Mouse (Mus musculus) adrenal gland, adult 18-20 months (tissue): Measurements from ENCODE around the gene Tmem168. TPM values are rescaled to one million over a fixed set of nuclear protein-coding genes. Genes with fewer than 3 reads are reported as not detected.

Experiments
- DNase-seq, 2 experiments: peaks; one replicate each; pipeline ENCODE4 v3.0.0; 2021 to 2022; ENCODE audit warnings: low spot score in 2 of 2
- long read RNA-seq, 2 experiments: library from polyadenylated mRNA; stranded (forward); transcript quantifications; one replicate each; pipeline ENCODE4 v2.0.0; 2021
- total RNA-seq, 2 experiments: library from RNA; stranded (reverse); gene quantifications; 1 replicate in 1 of 2; 2 replicates in 1 of 2; pipeline ENCODE4 v1.2.3; 2021

Gene Tmem168
- 10 to 100 TPM; 22.1 to 27.5 TPM for total RNA-seq
- long read RNA-seq, experiment 1, full-length matches to known transcripts, result 19 of 22 reads
- long read RNA-seq, experiment 1, partial matches to known transcripts, result 1 of 22 reads
- long read RNA-seq, experiment 1, other reads (novel, unspliced or antisense), result 2 of 22 reads
- long read RNA-seq, experiment 2, full-length matches to known transcripts, result 51 of 56 reads
- long read RNA-seq, experiment 2, partial matches to known transcripts, result 3 of 56 reads
- long read RNA-seq, experiment 2, other reads (novel, unspliced or antisense), result 2 of 56 reads

DNA sequence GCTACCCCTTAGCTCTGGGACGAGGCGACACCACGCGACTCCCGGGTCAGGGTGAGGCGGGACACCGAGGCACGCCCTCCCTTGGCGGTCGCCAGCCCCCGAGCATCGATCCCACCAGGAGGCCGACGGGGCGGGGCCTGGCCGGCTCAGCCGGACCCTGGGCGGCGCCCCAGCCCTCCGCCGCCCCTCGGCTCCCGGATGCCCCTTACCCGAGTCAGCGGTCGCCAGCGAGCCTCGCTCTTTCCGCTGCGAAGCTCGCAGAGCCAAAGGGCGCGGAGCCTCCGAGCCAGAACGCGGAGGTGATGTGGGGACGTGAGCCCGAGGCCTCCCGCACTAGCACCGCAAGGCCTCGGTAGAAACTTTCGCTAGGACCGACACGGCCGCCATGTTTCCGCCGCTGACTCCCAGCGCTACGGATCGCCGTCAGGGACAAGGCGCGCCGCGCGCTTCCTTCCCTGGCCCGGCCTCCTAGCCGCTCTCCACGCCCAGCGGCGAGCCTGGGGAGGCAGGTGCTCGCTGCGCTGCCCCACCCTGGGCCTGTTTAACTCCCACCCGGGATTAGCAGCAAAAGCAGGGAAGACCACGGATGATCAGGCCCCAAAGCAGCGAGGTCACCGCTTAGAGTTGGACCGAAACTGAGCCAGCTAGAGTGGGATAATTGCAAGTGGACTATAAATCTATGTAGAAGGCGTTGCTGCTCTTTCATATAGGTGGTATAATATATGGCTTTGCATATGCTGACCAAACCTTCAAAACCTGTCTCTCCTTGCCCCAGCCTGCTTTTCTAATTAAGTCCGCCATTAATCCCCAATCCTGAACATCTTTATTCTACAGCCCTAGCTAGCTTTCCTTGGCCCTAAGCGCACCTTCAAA lies at the start of gene Tmem168:
Tmem168 (minus strand) TSS at position 480 of the 873 bp plus-strand sequence.
- peak; percentile 98 for DNase-seq

GRCm38 (mm10) chr6:13654081-13654480 lies 46.2 kb upstream of the Tmem168 start:
- DNase-seq, result no peak

DNA sequence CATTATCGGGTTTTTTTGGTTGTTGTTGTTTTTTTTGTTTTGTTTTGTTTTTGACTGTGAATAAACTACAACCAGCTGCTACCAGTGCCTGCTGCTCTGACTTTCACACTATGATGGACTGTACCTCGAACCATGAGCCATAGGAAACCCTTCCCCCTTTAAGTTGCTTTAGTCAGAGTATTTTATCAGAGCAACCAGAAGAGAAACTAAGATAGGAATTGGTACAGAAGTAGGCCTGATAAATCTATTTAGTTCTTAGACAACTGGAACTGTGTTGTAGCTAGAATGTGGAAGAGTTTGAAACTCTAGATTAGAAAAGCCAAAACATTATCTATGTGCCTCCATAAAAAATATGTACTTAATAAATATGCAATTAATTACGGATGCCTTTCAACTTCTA lies 44.4 kb upstream of the Tmem168 start:
- DNase-seq, result no peak

DNA sequence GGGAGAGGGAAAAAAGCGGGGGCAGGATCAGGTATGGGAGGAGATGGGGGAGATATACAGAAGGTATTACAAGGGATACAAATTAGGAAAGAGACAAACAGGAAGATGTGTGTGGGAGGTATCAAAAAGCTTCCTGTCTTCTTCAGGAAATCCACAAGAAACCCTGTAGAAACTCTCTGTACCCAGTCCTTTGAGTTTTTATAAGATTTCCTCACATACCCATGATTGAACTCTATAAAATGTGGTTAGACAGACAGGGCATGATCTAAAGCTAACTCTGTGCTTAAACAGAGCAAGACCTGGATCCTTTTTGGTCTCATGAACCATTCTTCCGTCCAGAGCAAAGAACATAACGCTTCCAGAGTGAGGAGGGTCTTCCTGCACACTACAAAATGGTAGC lies 43.0 kb upstream of the Tmem168 start:
- no peak for DNase-seq

DNA sequence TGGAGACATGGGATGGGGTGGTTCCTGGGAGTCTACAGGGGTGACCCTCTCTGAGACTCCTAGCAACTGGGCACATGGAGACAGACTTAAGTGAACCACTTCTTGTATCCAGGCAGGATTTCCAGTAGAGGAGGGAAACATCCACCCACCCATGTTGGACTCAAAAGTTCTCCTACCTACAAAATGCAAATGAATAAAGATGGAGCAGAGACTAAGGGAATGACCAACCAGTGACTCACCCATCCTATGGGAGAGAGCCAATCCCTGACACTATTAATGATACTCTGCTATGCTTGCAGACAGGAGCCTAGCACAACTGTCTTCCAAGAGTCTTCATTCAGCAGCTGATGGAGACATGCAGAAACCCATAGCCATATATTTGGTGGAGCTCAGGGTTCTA lies 40.4 kb upstream of the Tmem168 start:
- DNase-seq, result no peak

DNA sequence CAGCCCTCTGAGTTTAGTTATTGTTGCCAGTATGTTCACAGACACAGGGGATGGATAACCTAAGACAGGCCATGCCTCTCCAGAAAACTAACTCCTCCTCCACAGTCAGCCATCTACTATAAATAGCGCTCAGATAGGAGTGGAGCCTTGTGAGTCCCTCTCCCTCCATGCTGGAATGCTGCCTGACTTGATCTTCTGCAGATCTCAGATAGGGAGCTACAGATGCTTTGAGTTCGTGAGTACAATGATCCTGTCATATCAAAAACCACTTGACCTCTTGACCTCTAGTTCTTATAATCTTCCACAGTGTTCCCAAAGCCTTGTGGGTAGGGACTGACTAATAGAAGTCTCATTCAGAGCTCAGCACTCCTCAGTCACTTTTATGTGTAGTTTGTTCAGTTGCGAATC lies 28.7 kb upstream of the Tmem168 start:
- DNase-seq, result no peak

GRCm38 (mm10) chr6:13632571-13632970 lies 24.7 kb upstream of the Tmem168 start:
- DNase-seq, result no peak

DNA sequence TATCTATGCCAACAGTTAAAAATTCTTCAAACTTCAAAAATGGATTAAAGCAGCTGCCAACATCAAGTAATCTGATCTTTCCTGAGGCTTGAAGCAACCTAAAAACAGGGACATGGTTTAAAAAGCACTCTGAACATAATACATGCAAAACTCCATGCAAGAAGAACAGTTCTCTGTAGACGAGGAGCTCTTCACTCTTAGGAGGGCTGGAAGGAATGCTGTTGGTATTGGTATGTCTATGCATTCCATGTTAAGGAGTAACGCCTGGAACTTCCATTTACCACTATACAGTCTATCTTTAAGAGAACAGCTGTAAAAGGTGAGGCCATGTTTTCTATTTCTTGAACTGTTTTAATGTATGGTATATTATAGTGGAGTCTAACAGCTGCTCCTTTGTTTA lies 22.7 kb upstream of the Tmem168 start:
- no peak for DNase-seq

DNA sequence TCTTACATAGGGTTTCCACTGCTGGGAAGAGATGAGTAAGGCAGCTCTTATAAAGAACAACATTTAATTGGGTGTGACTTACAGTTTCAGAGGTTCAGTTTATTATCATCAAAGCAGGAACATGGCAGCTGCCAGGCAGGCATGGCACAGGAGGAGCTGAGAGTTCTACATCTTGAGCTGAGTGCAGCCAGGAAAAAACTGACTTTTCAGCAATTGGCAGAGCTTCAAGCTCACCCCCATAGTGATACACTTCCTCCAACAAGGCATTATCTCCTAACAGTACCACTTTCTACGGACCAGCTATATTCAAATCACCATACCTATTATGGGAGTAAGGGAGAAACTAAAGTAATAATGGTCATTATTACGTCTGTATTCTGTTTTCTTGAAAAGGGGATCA lies 11.7 kb upstream of the Tmem168 start:
- no peak for DNase-seq

- DNase-seq, result no peak
Measured at GRCm38 (mm10) chr6:13617110-13617509, 9.2 kb upstream of the Tmem168 start.

DNA sequence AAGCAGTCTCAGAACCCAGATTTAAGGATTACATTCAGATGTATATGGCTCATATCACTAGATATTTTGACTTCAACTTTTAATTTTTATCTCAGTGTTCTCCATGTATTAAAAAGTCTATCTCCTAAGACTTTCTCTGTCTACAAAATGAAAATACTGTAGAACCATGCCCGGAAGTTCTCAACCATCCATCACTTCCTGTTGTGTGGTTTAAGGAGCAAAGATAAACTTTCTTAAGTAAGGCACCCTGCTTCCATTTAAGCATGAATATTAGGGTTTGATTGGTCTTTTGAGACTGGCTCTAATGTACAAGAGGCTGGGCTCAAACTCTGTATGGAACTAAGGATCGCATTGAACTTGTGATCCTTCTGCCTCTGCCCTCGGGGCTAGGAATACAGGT lies 6.7 kb upstream of the Tmem168 start:
- DNase-seq, result no peak

- no peak for DNase-seq
Measured at GRCm38 (mm10) chr6:13613671-13614070, 5.8 kb upstream of the Tmem168 start.

GRCm38 (mm10) chr6:13610869-13611268 lies 3.0 kb upstream of the Tmem168 start:
- no peak for DNase-seq

- no peak for DNase-seq
Measured at GRCm38 (mm10) chr6:13609353-13610140, 1.6 kb upstream of the Tmem168 start.

- no peak for DNase-seq
Measured at GRCm38 (mm10) chr6:13606921-13607620, 829 bp downstream of the Tmem168 start.

DNA sequence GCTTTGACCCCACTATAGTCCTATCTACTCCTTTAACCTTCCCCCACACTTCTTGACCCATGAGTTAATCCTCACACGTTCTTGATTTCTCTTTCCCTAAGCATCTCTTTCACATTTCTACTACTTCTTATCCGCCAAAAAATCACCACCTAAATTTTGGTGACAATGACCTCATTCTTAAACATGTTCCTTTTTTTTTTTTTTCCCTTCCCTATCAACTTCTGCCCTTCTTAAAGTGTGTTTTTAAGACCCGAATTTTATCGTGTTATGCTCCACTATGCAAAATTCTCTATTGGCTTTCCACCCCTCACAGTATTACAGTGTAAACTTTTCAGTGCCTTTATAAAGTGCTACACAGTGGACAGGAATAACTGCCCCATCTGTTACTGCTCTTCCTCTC lies 1.5 kb downstream of the Tmem168 start:
- no peak for DNase-seq

DNA sequence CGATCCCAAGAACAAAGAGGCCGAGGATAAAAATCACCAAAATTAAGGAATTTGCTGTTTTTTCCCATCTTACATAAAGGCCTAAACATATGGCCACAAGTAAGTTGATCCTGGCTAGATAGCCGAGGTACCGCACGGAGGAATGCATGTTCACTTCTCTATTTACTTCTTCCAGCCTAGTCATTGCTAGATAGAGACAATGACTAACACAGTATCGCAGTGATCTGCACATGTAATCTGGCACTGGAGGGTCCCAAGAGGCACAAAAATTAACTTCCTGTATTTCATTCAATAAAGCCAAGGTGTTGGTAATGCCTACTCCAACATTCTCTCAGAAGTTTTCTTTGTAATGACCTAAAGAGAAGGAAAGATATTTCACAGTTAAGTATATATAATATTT lies 4.8 kb downstream of the Tmem168 start:
- no peak for DNase-seq

DNA sequence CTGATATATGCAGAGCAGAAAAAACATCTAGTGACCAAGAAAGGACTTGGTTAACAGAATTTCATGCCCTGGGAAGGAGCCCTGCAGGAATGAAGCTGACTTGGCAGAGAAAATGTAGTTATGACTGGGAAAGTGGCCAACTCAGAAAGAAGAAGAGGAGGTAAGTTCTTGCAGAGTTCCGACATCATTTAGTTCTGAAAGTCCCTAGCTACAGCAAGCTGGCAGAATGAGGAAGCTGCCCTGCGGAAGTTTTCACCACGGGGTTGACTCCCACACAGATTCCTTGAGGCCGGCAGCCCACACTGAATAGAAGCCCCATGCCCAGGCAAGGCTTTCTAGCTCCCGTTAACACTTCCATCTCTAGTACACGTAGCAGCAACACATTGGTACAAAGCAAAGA lies 6.3 kb downstream of the Tmem168 start:
- no peak for DNase-seq

DNA sequence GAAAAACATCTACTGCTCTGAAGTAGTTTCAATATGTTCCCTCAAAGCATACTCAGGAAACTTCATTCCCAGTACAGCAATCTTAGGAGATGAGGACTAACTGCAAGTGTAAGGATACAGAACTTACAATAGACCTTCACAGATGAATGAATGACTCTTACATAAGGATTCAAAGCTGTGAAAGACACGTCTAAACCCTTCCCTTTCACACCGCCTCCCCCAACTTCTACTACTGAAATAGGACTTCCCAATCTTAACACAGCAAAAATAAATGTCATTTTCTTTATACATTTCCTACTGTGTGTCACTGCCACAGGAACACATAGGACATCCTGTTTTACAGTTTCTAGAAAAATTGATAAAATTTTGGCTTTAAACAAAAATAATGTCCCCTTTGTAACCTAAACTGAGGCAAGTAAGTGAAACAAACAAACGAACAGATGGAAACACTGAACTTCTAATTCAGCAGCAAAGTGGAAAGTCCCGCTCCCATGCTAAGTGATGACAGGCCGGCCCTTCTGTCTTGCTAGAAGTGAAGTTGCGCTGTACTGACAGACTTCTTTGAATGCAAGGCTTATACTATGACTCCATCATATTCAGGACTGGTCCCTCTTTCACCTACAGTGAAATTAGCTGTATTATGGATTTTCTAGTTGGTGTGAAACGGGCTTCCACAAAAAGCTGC lies 9.5 kb downstream of the Tmem168 start:
- no peak for DNase-seq

- DNase-seq, result no peak
Measured at GRCm38 (mm10) chr6:13592729-13593345, 15.1 kb downstream of the Tmem168 start.
